Mouse (Mus musculus): ENCODE measurements around the gene Armc9. TPM values are rescaled to one million over a fixed set of nuclear protein-coding genes. Genes with fewer than 3 reads are reported as not detected.
A peak's percentile ranks its signal among the peaks of the same experiment; 100 is the strongest.

Gene Armc9
- polyA plus RNA-seq, 1 experiment from 2014 or later, result 17.4 TPM

- 88% methylated on average over 5 of the region's 5 CpGs for WGBS
- no peaks in the 10 kb centered on the region for H3K36me3 ChIP-seq (ENCODE audit: control insufficient read depth, insufficient read depth, low read length)
- no peak overlapping the region for H3K4me2 ChIP-seq (ENCODE audit: low read depth, low read length)
- no peak for DNase-seq (ENCODE audit: low spot score)
- H3K9me3 ChIP-seq (ENCODE audit: control insufficient read depth, low read length), result no peaks in the 10 kb centered on the region
- no peak overlapping the region for H3K4me3 ChIP-seq (ENCODE audit: low read depth, low read length)
- no peaks in the 10 kb centered on the region for H3K27me3 ChIP-seq (replicated peaks; ENCODE audit: control insufficient read depth, insufficient read depth, low read length)
- no peak overlapping the region for H3K27ac ChIP-seq (replicated peaks; ENCODE audit: low read depth, low read length)
- H3K9ac ChIP-seq (ENCODE audit: low read depth, low read length), result no peak overlapping the region
- no peaks in the 10 kb centered on the region for H3K4me1 ChIP-seq (ENCODE audit: control insufficient read depth, insufficient read depth, low read length)
- no peak for ATAC-seq (ENCODE audit: low read depth)
Observed at GRCm38 (mm10) chr1:86284101-86284500, 129.5 kb downstream of the Armc9 start.

GRCm38 (mm10) chr1:86285295-86285694, 130.7 kb downstream of the Armc9 start:
- Histone ChIP-seq H3K27ac (replicated peaks; ENCODE audit: low read depth, low read length) (no peak overlapping the region), H3K4me1 (ENCODE audit: control insufficient read depth, insufficient read depth, low read length) (no peaks in the 10 kb centered on the region), H3K36me3 (ENCODE audit: control insufficient read depth, insufficient read depth, low read length) (no peaks in the 10 kb centered on the region), H3K4me2 (ENCODE audit: low read depth, low read length) (no peak overlapping the region), H3K9me3 (ENCODE audit: control insufficient read depth, low read length) (no peaks in the 10 kb centered on the region), H3K9ac (ENCODE audit: low read depth, low read length) (no peak overlapping the region), H3K27me3 (replicated peaks; ENCODE audit: control insufficient read depth, insufficient read depth, low read length) (no peaks in the 10 kb centered on the region), H3K4me3 (ENCODE audit: low read depth, low read length) (no peak overlapping the region)
- ATAC-seq (ENCODE audit: low read depth), result no peak
- no peak for DNase-seq (ENCODE audit: low spot score)
- 78% methylated on average over 6 of the region's 6 CpGs for WGBS

GRCm38 (mm10) chr1:86287473-86287872, 132.9 kb downstream of the Armc9 start:
- no peak overlapping the region for H3K4me2 ChIP-seq (ENCODE audit: low read depth, low read length)
- 79% methylated on average over 4 of the region's 4 CpGs for WGBS
- no peak overlapping the region for H3K4me3 ChIP-seq (ENCODE audit: low read depth, low read length)
- H3K27me3 ChIP-seq (replicated peaks; ENCODE audit: control insufficient read depth, insufficient read depth, low read length), result no peaks in the 10 kb centered on the region
- no peak for ATAC-seq (ENCODE audit: low read depth)
- H3K9me3 ChIP-seq (ENCODE audit: control insufficient read depth, low read length), result no peaks in the 10 kb centered on the region
- DNase-seq (ENCODE audit: low spot score), result no peak
- H3K27ac ChIP-seq (replicated peaks; ENCODE audit: low read depth, low read length), result no peak overlapping the region
- H3K9ac ChIP-seq (ENCODE audit: low read depth, low read length), result no peak overlapping the region
- H3K4me1 ChIP-seq (ENCODE audit: control insufficient read depth, insufficient read depth, low read length), result no peaks in the 10 kb centered on the region
- H3K36me3 ChIP-seq (ENCODE audit: control insufficient read depth, insufficient read depth, low read length), result no peaks in the 10 kb centered on the region

- H3K9me3 ChIP-seq (ENCODE audit: control insufficient read depth, low read length), result no peaks in the 10 kb centered on the region
- no peaks in the 10 kb centered on the region for H3K27me3 ChIP-seq (replicated peaks; ENCODE audit: control insufficient read depth, insufficient read depth, low read length)
- H3K4me3 ChIP-seq (ENCODE audit: low read depth, low read length), result no peak overlapping the region
- H3K9ac ChIP-seq (ENCODE audit: low read depth, low read length), result no peak overlapping the region
- DNase-seq (ENCODE audit: low spot score) (no peak), ATAC-seq (ENCODE audit: low read depth) (no peak)
- H3K27ac ChIP-seq (replicated peaks; ENCODE audit: low read depth, low read length), result no peak overlapping the region
- no peak overlapping the region for H3K4me2 ChIP-seq (ENCODE audit: low read depth, low read length)
- 55% methylated on average over 3 of the region's 3 CpGs for WGBS
- H3K36me3 ChIP-seq (ENCODE audit: control insufficient read depth, insufficient read depth, low read length), result no peaks in the 10 kb centered on the region
- H3K4me1 ChIP-seq (ENCODE audit: control insufficient read depth, insufficient read depth, low read length), result peaks cover 5% of the 10 kb centered on the region; the same call in 1 of the 2 replicates
Observed at GRCm38 (mm10) chr1:86290452-86290851, 135.9 kb downstream of the Armc9 start.

GRCm38 (mm10) chr1:86293091-86293490, 138.5 kb downstream of the Armc9 start:
- 81% methylated on average over 3 of the region's 3 CpGs for WGBS
- Histone ChIP-seq H3K9me3 (ENCODE audit: control insufficient read depth, low read length) (no peaks in the 10 kb centered on the region), H3K27me3 (replicated peaks; ENCODE audit: control insufficient read depth, insufficient read depth, low read length) (no peaks in the 10 kb centered on the region), H3K27ac (replicated peaks; ENCODE audit: low read depth, low read length) (no peak overlapping the region), H3K36me3 (ENCODE audit: control insufficient read depth, insufficient read depth, low read length) (no peaks in the 10 kb centered on the region), H3K4me1 (ENCODE audit: control insufficient read depth, insufficient read depth, low read length) (peaks cover 5% of the 10 kb centered on the region; the same call in 1 of the 2 replicates), H3K9ac (ENCODE audit: low read depth, low read length) (no peak overlapping the region), H3K4me3 (ENCODE audit: low read depth, low read length) (no peak overlapping the region), H3K4me2 (ENCODE audit: low read depth, low read length) (no peak overlapping the region)
- DNase-seq (ENCODE audit: low spot score), result no peak
- no peak for ATAC-seq (ENCODE audit: low read depth)

GRCm38 (mm10) chr1:86293868-86294267, 139.3 kb downstream of the Armc9 start:
- H3K9ac ChIP-seq (ENCODE audit: low read depth, low read length), result no peak overlapping the region
- H3K27ac ChIP-seq (replicated peaks; ENCODE audit: low read depth, low read length), result no peak overlapping the region
- ATAC-seq (ENCODE audit: low read depth) (no peak), DNase-seq (ENCODE audit: low spot score) (no peak)
- peaks cover 5% of the 10 kb centered on the region; the same call in 1 of the 2 replicates for H3K4me1 ChIP-seq (ENCODE audit: control insufficient read depth, insufficient read depth, low read length)
- H3K4me2 ChIP-seq (ENCODE audit: low read depth, low read length), result no peak overlapping the region
- 90% methylated on average over 5 of the region's 5 CpGs for WGBS
- H3K36me3 ChIP-seq (ENCODE audit: control insufficient read depth, insufficient read depth, low read length), result no peaks in the 10 kb centered on the region
- H3K4me3 ChIP-seq (ENCODE audit: low read depth, low read length), result no peak overlapping the region
- no peaks in the 10 kb centered on the region for H3K27me3 ChIP-seq (replicated peaks; ENCODE audit: control insufficient read depth, insufficient read depth, low read length)
- no peaks in the 10 kb centered on the region for H3K9me3 ChIP-seq (ENCODE audit: control insufficient read depth, low read length)

GRCm38 (mm10) chr1:86294472-86294871, 139.9 kb downstream of the Armc9 start:
- peak; percentile 11 for DNase-seq (ENCODE audit: low spot score)
- no peaks in the 10 kb centered on the region for H3K36me3 ChIP-seq (ENCODE audit: control insufficient read depth, insufficient read depth, low read length)
- H3K27me3 ChIP-seq (replicated peaks; ENCODE audit: control insufficient read depth, insufficient read depth, low read length), result no peaks in the 10 kb centered on the region
- H3K9ac ChIP-seq (ENCODE audit: low read depth, low read length), result no peak overlapping the region
- ATAC-seq (ENCODE audit: low read depth), result peak; percentile 63; the same call in 1 of the 2 replicates
- H3K4me2 ChIP-seq (ENCODE audit: low read depth, low read length), result no peak overlapping the region
- WGBS, result 27% methylated on average over 4 of the region's 4 CpGs
- no peak overlapping the region for H3K4me3 ChIP-seq (ENCODE audit: low read depth, low read length)
- no peaks in the 10 kb centered on the region for H3K9me3 ChIP-seq (ENCODE audit: control insufficient read depth, low read length)
- no peak overlapping the region for H3K27ac ChIP-seq (replicated peaks; ENCODE audit: low read depth, low read length)
- peaks cover 5% of the 10 kb centered on the region; the same call in 1 of the 2 replicates for H3K4me1 ChIP-seq (ENCODE audit: control insufficient read depth, insufficient read depth, low read length)

- Histone ChIP-seq H3K9ac (ENCODE audit: low read depth, low read length) (no peak overlapping the region), H3K9me3 (ENCODE audit: control insufficient read depth, low read length) (no peaks in the 10 kb centered on the region), H3K27me3 (replicated peaks; ENCODE audit: control insufficient read depth, insufficient read depth, low read length) (peaks cover 12% of the 10 kb centered on the region), H3K27ac (replicated peaks; ENCODE audit: low read depth, low read length) (no peak overlapping the region), H3K4me2 (ENCODE audit: low read depth, low read length) (no peak overlapping the region), H3K4me3 (ENCODE audit: low read depth, low read length) (no peak overlapping the region), H3K36me3 (ENCODE audit: control insufficient read depth, insufficient read depth, low read length) (no peaks in the 10 kb centered on the region), H3K4me1 (ENCODE audit: control insufficient read depth, insufficient read depth, low read length) (peaks cover 7% of the 10 kb centered on the region; the same call in 1 of the 2 replicates)
- WGBS, result 26% methylated on average over 2 of the region's 2 CpGs
- peak; percentile 8 for DNase-seq (ENCODE audit: low spot score)
- ATAC-seq (ENCODE audit: low read depth), result no peak
Observed at GRCm38 (mm10) chr1:86300093-86300492, 145.5 kb downstream of the Armc9 start.

GRCm38 (mm10) chr1:86300731-86301130, 146.2 kb downstream of the Armc9 start:
- no peak for DNase-seq (ENCODE audit: low spot score)
- no peaks in the 10 kb centered on the region for H3K9me3 ChIP-seq (ENCODE audit: control insufficient read depth, low read length)
- no peak overlapping the region for H3K4me3 ChIP-seq (ENCODE audit: low read depth, low read length)
- 48% methylated on average over 7 of the region's 7 CpGs for WGBS
- no peaks in the 10 kb centered on the region for H3K36me3 ChIP-seq (ENCODE audit: control insufficient read depth, insufficient read depth, low read length)
- no peak overlapping the region for H3K4me2 ChIP-seq (ENCODE audit: low read depth, low read length)
- peaks cover 12% of the 10 kb centered on the region for H3K27me3 ChIP-seq (replicated peaks; ENCODE audit: control insufficient read depth, insufficient read depth, low read length)
- no peak overlapping the region for H3K27ac ChIP-seq (replicated peaks; ENCODE audit: low read depth, low read length)
- no peak for ATAC-seq (ENCODE audit: low read depth)
- peaks cover 7% of the 10 kb centered on the region; the same call in 1 of the 2 replicates for H3K4me1 ChIP-seq (ENCODE audit: control insufficient read depth, insufficient read depth, low read length)
- no peak overlapping the region for H3K9ac ChIP-seq (ENCODE audit: low read depth, low read length)

All from embryonic facial prominence, embryonic 14.5 days (tissue).